Mouse (Mus musculus) embryo, embryonic 10.5 days (tissue): Measurements from ENCODE around the gene Zfp954.
A peak's percentile ranks its signal among the peaks of the same experiment; 100 is the strongest.
"Not testable (repeated sequence)": the region's sequence is repeated elsewhere in the genome, so short reads cannot be mapped to it uniquely, and the experiment has no call there.

Source experiments
- DNase-seq: peaks from one replicate; pipeline ENCODE4 v3.0.0-alpha.2; 2015; ENCODE audit warnings: low spot score

Gene Zfp954

GRCm38 (mm10) chr7:7120921-7121601, at the start of gene Zfp954:
Zfp954 (minus strand) TSS chr7:7121488.
- DNase-seq = peak; percentile 95

GRCm38 (mm10) chr7:7145991-7146608, 24.8 kb upstream of the Zfp954 start:
- DNase-seq = no peak

GRCm38 (mm10) chr7:7144215-7144614, 22.9 kb upstream of the Zfp954 start:
- DNase-seq = no peak

GRCm38 (mm10) chr7:7136379-7136866, 15.1 kb upstream of the Zfp954 start, which contains the start of gene Zfp773:
Zfp773 (minus strand) TSS chr7:7136755.
- peak; percentile 84 for DNase-seq

- no peak for DNase-seq
Measured at GRCm38 (mm10) chr7:7132751-7133150, 11.5 kb upstream of the Zfp954 start.

- not testable (repeated sequence) for DNase-seq
Measured at GRCm38 (mm10) chr7:7130491-7131124, 9.3 kb upstream of the Zfp954 start.

GRCm38 (mm10) chr7:7121602-7121980, 303 bp upstream of the Zfp954 start:
- DNase-seq = no peak

- DNase-seq = no peak
Measured at GRCm38 (mm10) chr7:7118441-7118840, 2.8 kb downstream of the Zfp954 start.

- no peak for DNase-seq
Measured at GRCm38 (mm10) chr7:7108501-7108900, 12.8 kb downstream of the Zfp954 start.
